In genomic region chr5:142810710-142811599, GRCm38 (mm10) we compare ENCODE assay signal across 8 mouse cellular contexts. TPM values are rescaled to one million over a fixed set of nuclear protein-coding genes. Genes with fewer than 3 reads are reported as not detected.
A peak's percentile ranks its signal among the peaks of the same experiment; 100 is the strongest.
DNase-seq lines count a peak whose midpoint lies in the region; ATAC-seq lines count a peak whose summit lies in the region.

No protein-coding gene starts in this region.

- H3K27me3 ChIP-seq in lung, embryonic 15.5 days = no peaks in the 10 kb centered on the region
- no peaks in the 10 kb centered on the region for H3K27me3 ChIP-seq in embryonic facial prominence, embryonic 12.5 days
- H3K27me3 ChIP-seq in stomach, embryonic 14.5 days (ENCODE audit: control insufficient read depth, insufficient read depth, low read length) = no peaks in the 10 kb centered on the region

- H3K27ac ChIP-seq in lung, embryonic 15.5 days = peak overlapping the region; percentile 26
- peak overlapping the region; percentile 61 for H3K27ac ChIP-seq in embryonic facial prominence, embryonic 12.5 days
- H3K27ac ChIP-seq in stomach, embryonic 14.5 days (ENCODE audit: low read length) = peak overlapping the region; percentile 33; the same call in 1 of the 2 replicates

- H3K9ac ChIP-seq in lung, embryonic 15.5 days = no peak overlapping the region
- peak overlapping the region; percentile 60 for H3K9ac ChIP-seq in embryonic facial prominence, embryonic 12.5 days
- H3K9ac ChIP-seq in stomach, embryonic 14.5 days (replicated peaks; ENCODE audit: low read depth, low read length) = no peak overlapping the region

- peak overlapping the region; percentile 91 for H3K4me2 ChIP-seq in lung, embryonic 15.5 days
- peak overlapping the region; percentile 97 for H3K4me2 ChIP-seq in embryonic facial prominence, embryonic 12.5 days (replicated peaks)
- H3K4me2 ChIP-seq in stomach, embryonic 14.5 days (replicated peaks; ENCODE audit: low read depth, low read length) = peak overlapping the region; percentile 13; the same call in 1 of the 2 replicates

- no peak for ATAC-seq in lung, embryonic 15.5 days (ENCODE audit: borderline replicate concordance, extremely low read depth, low FRiP score, low TSS enrichment)
- no peak for ATAC-seq in embryonic facial prominence, embryonic 12.5 days (ENCODE audit: insufficient number of reproducible peaks, insufficient read depth, low FRiP score, low TSS enrichment)
- no peak for ATAC-seq in stomach, embryonic 14.5 days (ENCODE audit: insufficient number of reproducible peaks, insufficient read depth, low FRiP score, low read depth)
- ATAC-seq in granulocyte monocyte progenitor cell, adult 5-6 weeks (replicated peaks; ENCODE audit: poor library complexity, severe bottlenecking) = no peak

- no peak overlapping the region for H3K4me3 ChIP-seq in lung, embryonic 15.5 days
- H3K4me3 ChIP-seq in embryonic facial prominence, embryonic 12.5 days = peak overlapping the region; percentile 97
- no peak overlapping the region for H3K4me3 ChIP-seq in stomach, embryonic 14.5 days (ENCODE audit: low read depth, low read length)

- H3K36me3 ChIP-seq in lung, embryonic 15.5 days = peaks cover 18% of the 10 kb centered on the region
- peaks cover 44% of the 10 kb centered on the region for H3K36me3 ChIP-seq in embryonic facial prominence, embryonic 12.5 days
- H3K36me3 ChIP-seq in stomach, embryonic 14.5 days (ENCODE audit: control insufficient read depth, insufficient read depth, low read length) = peaks cover 8% of the 10 kb centered on the region

- DNase-seq in lung, postnatal 25 days (ENCODE audit: low spot score) = no peak
- DNase-seq in large intestine, adult 2 months (ENCODE audit: low read depth, low spot score) = peak; percentile 18
- DNase-seq in urinary bladder, adult 2 months (ENCODE audit: low spot score) = no peak
- no peak for DNase-seq in frontal cortex, postnatal 36 days (ENCODE audit: low spot score in 2 of 2)

- H3K4me1 ChIP-seq in lung, embryonic 15.5 days = peaks cover 33% of the 10 kb centered on the region
- H3K4me1 ChIP-seq in embryonic facial prominence, embryonic 12.5 days = peaks cover 37% of the 10 kb centered on the region
- peaks cover 29% of the 10 kb centered on the region for H3K4me1 ChIP-seq in stomach, embryonic 14.5 days (ENCODE audit: control insufficient read depth, insufficient read depth, low read length)

- 50% methylated on average over 20 of the region's 20 CpGs for WGBS in lung, embryonic 15.5 days
- WGBS in embryonic facial prominence, embryonic 12.5 days = 17% methylated on average over 20 of the region's 20 CpGs
- 36% methylated on average over 20 of the region's 20 CpGs for WGBS in large intestine, adult 2 months
- 45% methylated on average over 20 of the region's 20 CpGs for WGBS in stomach, embryonic 14.5 days

- H3K9me3 ChIP-seq in lung, embryonic 15.5 days = no peaks in the 10 kb centered on the region
- no peaks in the 10 kb centered on the region for H3K9me3 ChIP-seq in embryonic facial prominence, embryonic 12.5 days
- H3K9me3 ChIP-seq in stomach, embryonic 14.5 days (ENCODE audit: control insufficient read depth, low read depth, low read length) = no peaks in the 10 kb centered on the region

RNA-seq across cellular contexts. Expression of gene Tnrc18, which starts 6.5 kb away (rescaled TPM):
- 30.7 and 32.3 TPM in 2 replicates for polyA plus RNA-seq in lung, embryonic 15.5 days (2015; fragmentation: Nextera tagmentation; extraction: Ambion mirVana)
- polyA plus RNA-seq in embryonic facial prominence, embryonic 12.5 days (2016; fragmentation: Nextera tagmentation; extraction: Ambion mirVana) = 61.0 and 65.5 TPM in 2 replicates
- 15.3 and 31.8 TPM in 2 replicates for polyA plus RNA-seq in large intestine, adult 2 months (2012; rRNA removed)
- polyA plus RNA-seq in stomach, embryonic 14.5 days (2014; fragmentation: Nextera tagmentation; extraction: Ambion mirVana) = 36.0 and 41.2 TPM in 2 replicates
- 50.4 and 50.6 TPM in 2 replicates for total RNA-seq in granulocyte monocyte progenitor cell, adult 5-6 weeks (2014; fragmentation: Nextera tagmentation)
- 9.0 and 13.8 TPM in 2 replicates for total RNA-seq in granulocyte monocyte progenitor cell, adult 5-6 weeks (2017)
- polyA plus RNA-seq in urinary bladder, adult 2 months (2012; rRNA removed) = 21.4 and 49.1 TPM in 2 replicates

Comparison
In these comparisons a context has a peak if more than half of its experiments do, and no peak if none do; other contexts are left out.
1. H3K4me2 ChIP-seq: peak in every context shown above with its lines; median percentile 97 in embryonic facial prominence, embryonic 12.5 days; 91 in lung, embryonic 15.5 days; 13 in stomach, embryonic 14.5 days.